Mouse (Mus musculus) forebrain, embryonic 14.5 days (tissue): ENCODE data around the gene Slc28a1. TPM values are rescaled to one million over a fixed set of nuclear protein-coding genes. Genes with fewer than 3 reads are reported as not detected.
"Not testable (repeated sequence)": the region's sequence is repeated elsewhere in the genome, so short reads cannot be mapped to it uniquely, and the experiment has no call there.

Experiments
- ATAC-seq: fragments of 200-750 bp; cut with Nextera tagmentation; 2 replicates; pipeline ENCODE4 v1.8.0; 2017; ENCODE audit warnings: mild to moderate bottlenecking, moderate library complexity
- DNase-seq: peaks from one replicate; pipeline ENCODE4 v3.0.0-alpha.2; 2015; ENCODE audit warnings: low spot score
- H3K27ac ChIP-seq: fragments of 300-500 bp; sonication (generic); 2 replicates; pipeline ENCODE4 v1.5.1; 2014; ENCODE audit warnings: low read depth, mild to moderate bottlenecking, control low read depth, low read length, moderate library complexity
- H3K27me3 ChIP-seq: fragments of 300-500 bp; sonication (generic); replicated peaks from 2 replicates; pipeline ENCODE4 v1.6.1; 2014; ENCODE audit warnings: low read length, control low read depth, mixed read lengths; ENCODE audit not compliant: control insufficient read depth, insufficient read depth
- H3K36me3 ChIP-seq: fragments of 300-500 bp; sonication (generic); 2 replicates; pipeline ENCODE4 v1.6.1; 2014; ENCODE audit warnings: low read length, control low read depth; ENCODE audit not compliant: control insufficient read depth, insufficient read depth
- H3K4me1 ChIP-seq: fragments of 300-500 bp; sonication (generic); 2 replicates; pipeline ENCODE4 v1.6.1; 2014; ENCODE audit warnings: antibody characterized with exemption, low read length, control low read depth; ENCODE audit not compliant: control insufficient read depth, insufficient read depth
- H3K4me2 ChIP-seq: fragments of 300-500 bp; sonication (generic); 2 replicates; pipeline ENCODE4 v1.6.1; 2014; ENCODE audit warnings: mild to moderate bottlenecking, control low read depth, low read length
- H3K4me3 ChIP-seq: fragments of 300-500 bp; sonication (generic); 2 replicates; pipeline ENCODE4 v1.5.1; 2014; ENCODE audit warnings: low read depth, low read length, control low read depth
- H3K9ac ChIP-seq: fragments of 300-500 bp; sonication (generic); 2 replicates; pipeline ENCODE4 v1.6.1; 2014; ENCODE audit warnings: mild to moderate bottlenecking, low read length, control low read depth, moderate library complexity
- H3K9me3 ChIP-seq: fragments of 300-500 bp; sonication (generic); replicated peaks from 2 replicates; pipeline ENCODE4 v1.6.1; 2016; ENCODE audit warnings: low read length, control low read depth, mixed read lengths; ENCODE audit not compliant: control insufficient read depth
- WGBS: fragments of 180-500 bp; shearing (Covaris S2); extraction: QIAGEN DNeasy Blood & Tissue Kit; methylation state at CpG from one replicate; pipeline ENCODE4 v1.1.7; 2014; 5-methylcytosine and 5-hydroxymethylcytosine counted together
- polyA plus RNA-seq: library from polyadenylated mRNA; unstranded; fragments of >200 nt; fragmentation: Nextera tagmentation; extraction: Ambion mirVana; gene quantifications from 2 replicates; pipeline ENCODE4 v1.2.1, GENCODE M21; 2014

Gene Slc28a1
- polyA plus RNA-seq, 1 experiment from 2014 or later, result not detected

DNA sequence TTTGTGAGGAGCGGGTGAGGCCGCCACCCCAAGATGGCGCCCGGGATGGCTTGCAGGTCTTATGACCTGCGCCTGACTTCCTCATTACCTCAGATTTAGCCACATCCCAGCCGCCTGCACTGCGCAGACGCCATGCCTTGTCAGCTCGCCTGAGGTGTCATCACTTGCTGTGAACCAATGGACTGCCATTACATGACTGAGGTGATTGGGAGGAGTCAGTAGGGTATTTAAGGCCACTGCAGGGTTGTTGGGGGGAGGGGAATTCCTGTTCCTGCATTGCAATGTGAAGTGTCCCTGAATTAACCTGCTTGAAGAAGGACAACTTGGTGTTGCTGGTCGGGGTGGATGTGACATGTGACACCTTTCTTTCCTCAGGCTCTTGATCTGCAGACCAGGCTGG is 89.0 kb downstream of the Slc28a1 start:
- H3K27ac ChIP-seq, H3K36me3 ChIP-seq, H3K4me3 ChIP-seq, H3K4me1 ChIP-seq, H3K4me2 ChIP-seq, H3K27me3 ChIP-seq, H3K9me3 ChIP-seq, DNase-seq, H3K9ac ChIP-seq, ATAC-seq: not testable (repeated sequence)
- 86% methylated on average over 10 of the region's 10 CpGs for WGBS

DNA sequence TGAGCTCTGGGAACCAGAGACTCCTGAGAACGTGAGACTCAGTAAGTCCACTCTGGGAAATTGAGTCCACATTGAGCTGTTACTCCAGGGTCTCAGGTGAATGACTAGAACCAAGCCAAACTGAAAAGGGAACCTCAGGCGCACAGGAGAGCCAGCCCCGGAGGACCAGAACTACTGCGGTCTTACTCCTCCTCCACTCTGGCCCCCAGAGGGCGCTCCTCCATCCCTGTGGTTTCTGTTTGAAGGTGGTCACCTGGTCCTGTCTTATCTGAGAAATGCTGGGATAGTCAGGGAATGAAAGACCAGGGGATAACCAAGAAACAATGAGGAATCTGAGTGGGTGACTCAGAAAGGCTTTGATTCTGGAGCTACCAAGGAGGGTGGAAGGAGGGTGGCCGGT is 94.3 kb downstream of the Slc28a1 start:
- no peak overlapping the region for H3K4me2 ChIP-seq
- peak; percentile 44 for DNase-seq
- H3K36me3 ChIP-seq, result no peaks in the 10 kb centered on the region
- H3K9ac ChIP-seq, result no peak overlapping the region
- no peak for ATAC-seq
- no peak overlapping the region for H3K27ac ChIP-seq
- H3K4me3 ChIP-seq, result no peak overlapping the region
- H3K27me3 ChIP-seq, result peaks cover 34% of the 10 kb centered on the region
- H3K4me1 ChIP-seq, result peaks cover 3% of the 10 kb centered on the region; the same call in 1 of the 2 replicates
- WGBS, result 13% methylated on average over 6 of the region's 6 CpGs
- no peaks in the 10 kb centered on the region for H3K9me3 ChIP-seq

GRCm38 (mm10) chr7:81209979-81210685 is 95.5 kb downstream of the Slc28a1 start:
- 49% methylated on average over 12 of the region's 12 CpGs for WGBS
- Histone ChIP-seq H3K4me2 (no peak overlapping the region), H3K9me3 (no peaks in the 10 kb centered on the region), H3K27me3 (peaks cover 46% of the 10 kb centered on the region), H3K4me3 (no peak overlapping the region), H3K9ac (no peak overlapping the region), H3K36me3 (no peaks in the 10 kb centered on the region), H3K27ac (no peak overlapping the region), H3K4me1 (peaks cover 4% of the 10 kb centered on the region; the same call in 1 of the 2 replicates)
- ATAC-seq, result no peak
- DNase-seq, result no peak

GRCm38 (mm10) chr7:81211760-81212159 is 97.2 kb downstream of the Slc28a1 start:
- ATAC-seq (no peak), DNase-seq (peak; percentile 18)
- Histone ChIP-seq H3K4me1 (peaks cover 4% of the 10 kb centered on the region; the same call in 1 of the 2 replicates), H3K4me2 (peak overlapping the region; percentile 46; the same call in 1 of the 2 replicates), H3K27ac (no peak overlapping the region), H3K9me3 (no peaks in the 10 kb centered on the region), H3K36me3 (no peaks in the 10 kb centered on the region), H3K27me3 (peaks cover 57% of the 10 kb centered on the region), H3K9ac (no peak overlapping the region), H3K4me3 (no peak overlapping the region; the same call in 1 of the 2 replicates)
- WGBS, result 4% methylated on average over 8 of the region's 8 CpGs

- Histone ChIP-seq H3K27ac (peak overlapping the region; percentile 39; the same call in 1 of the 2 replicates), H3K4me1 (peaks cover 4% of the 10 kb centered on the region; the same call in 1 of the 2 replicates), H3K9ac (no peak overlapping the region), H3K36me3 (no peaks in the 10 kb centered on the region), H3K4me2 (peak overlapping the region; percentile 46), H3K4me3 (peak overlapping the region; percentile 36), H3K9me3 (no peaks in the 10 kb centered on the region), H3K27me3 (peaks cover 57% of the 10 kb centered on the region)
- ATAC-seq (peak; percentile 43), DNase-seq (peak; percentile 48)
- WGBS, result 1% methylated on average over 22 of the region's 22 CpGs
These were observed 97.7 kb downstream of the Slc28a1 start for GRCm38 (mm10) chr7:81212261-81212681.

GRCm38 (mm10) chr7:81212697-81213346 is 98.2 kb downstream of the Slc28a1 start:
- H3K9me3 ChIP-seq, result no peaks in the 10 kb centered on the region
- peak; percentile 84 for DNase-seq
- WGBS, result under 1% methylated on average over 57 of the region's 57 CpGs
- H3K4me2 ChIP-seq, result peak overlapping the region; percentile 46
- H3K27me3 ChIP-seq, result peaks cover 57% of the 10 kb centered on the region
- H3K27ac ChIP-seq, result peak overlapping the region; percentile 39; the same call in 1 of the 2 replicates
- no peak overlapping the region; the same call in 1 of the 2 replicates for H3K9ac ChIP-seq
- no peaks in the 10 kb centered on the region for H3K36me3 ChIP-seq
- H3K4me3 ChIP-seq, result peak overlapping the region; percentile 36
- peak; percentile 78 for ATAC-seq
- H3K4me1 ChIP-seq, result peaks cover 4% of the 10 kb centered on the region; the same call in 1 of the 2 replicates

GRCm38 (mm10) chr7:81213347-81214152 is 99.0 kb downstream of the Slc28a1 start, which contains the start of gene Pde8a:
Pde8a (plus strand) TSS chr7:81213596.
- WGBS, result 1% methylated on average over 74 of the region's 128 CpGs
- ATAC-seq (peak; percentile 32), DNase-seq (no peak)
- H3K9me3 ChIP-seq, result no peaks in the 10 kb centered on the region
- H3K4me2 ChIP-seq, result peak within 1 kb of the TSS; percentile 46
- peaks cover 4% of the 10 kb centered on the region; the same call in 1 of the 2 replicates for H3K4me1 ChIP-seq
- peaks cover 57% of the 10 kb centered on the region for H3K27me3 ChIP-seq
- peak within 1 kb of the TSS; percentile 39; the same call in 1 of the 2 replicates for H3K27ac ChIP-seq
- peak within 1 kb of the TSS; percentile 35 for H3K9ac ChIP-seq
- H3K36me3 ChIP-seq, result no peaks in the 10 kb centered on the region
- H3K4me3 ChIP-seq, result peak within 1 kb of the TSS; percentile 36

DNA sequence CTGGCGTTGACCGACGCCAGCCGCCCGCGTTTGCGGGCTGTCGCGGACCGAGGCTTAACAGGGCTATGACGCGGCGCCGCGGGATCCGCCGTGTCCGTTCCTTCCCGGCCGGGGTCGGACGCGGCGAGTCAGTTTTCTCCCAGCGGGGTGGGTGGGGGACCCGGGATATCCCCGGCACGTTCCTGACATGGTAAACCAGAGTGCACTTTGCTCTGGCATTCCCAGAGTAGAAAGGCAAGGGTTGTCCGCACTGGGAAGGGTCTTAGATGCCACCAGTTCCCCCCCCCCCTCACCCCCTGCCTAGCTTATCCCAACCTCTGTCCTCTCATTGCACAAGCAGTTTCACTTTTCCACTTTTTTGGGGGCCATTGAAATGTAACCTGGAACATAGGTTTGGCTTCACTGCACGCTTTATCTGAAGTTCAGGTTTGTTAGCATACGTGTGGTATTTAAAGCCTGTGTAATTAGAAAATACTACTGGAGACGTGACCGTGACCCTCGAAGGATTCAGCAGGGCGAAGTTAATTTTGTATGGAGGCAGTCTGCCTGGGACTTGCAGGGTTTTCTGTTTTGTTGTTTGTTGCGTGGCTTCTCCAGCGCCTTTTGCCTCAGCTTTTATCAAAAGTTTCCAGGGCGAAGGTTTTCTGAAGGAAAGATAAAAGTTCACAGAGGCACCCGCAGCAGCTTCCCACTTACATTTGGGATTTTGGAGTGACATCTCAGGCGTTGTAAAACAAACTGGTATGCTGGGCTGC is 99.7 kb downstream of the Slc28a1 start:
- Histone ChIP-seq H3K4me3 (peak overlapping the region; percentile 36), H3K27me3 (peaks cover 57% of the 10 kb centered on the region), H3K4me2 (peak overlapping the region; percentile 46), H3K4me1 (peaks cover 4% of the 10 kb centered on the region; the same call in 1 of the 2 replicates), H3K9ac (peak overlapping the region; percentile 35; the same call in 1 of the 2 replicates), H3K36me3 (no peaks in the 10 kb centered on the region), H3K27ac (no peak overlapping the region), H3K9me3 (no peaks in the 10 kb centered on the region)
- no peak for ATAC-seq
- DNase-seq, result no peak
- 3% methylated on average over 39 of the region's 40 CpGs for WGBS
